Mouse (Mus musculus) neural tube, embryonic 14.5 days (tissue): ENCODE results near the gene Lgi4. TPM values are rescaled to one million over a fixed set of nuclear protein-coding genes. Genes with fewer than 3 reads are reported as not detected.

ENCODE experiments used
- ATAC-seq: fragments of 200-750 bp; cut with Nextera tagmentation; 2 replicates; pipeline ENCODE4 v1.8.0; 2017; ENCODE audit warnings: low read depth, mild to moderate bottlenecking, moderate TSS enrichment, moderate library complexity
- H3K27ac ChIP-seq: fragments of 300-500 bp; sonication (generic); 2 replicates; pipeline ENCODE4 v1.5.1; 2014; ENCODE audit warnings: low read depth, mild to moderate bottlenecking, control low read depth, low read length, moderate library complexity, mixed read lengths
- H3K27me3 ChIP-seq: fragments of 300-500 bp; sonication (generic); 2 replicates; pipeline ENCODE4 v1.6.1; 2014; ENCODE audit warnings: low read length; ENCODE audit not compliant: control insufficient read depth, insufficient read depth
- H3K36me3 ChIP-seq: fragments of 300-500 bp; sonication (generic); 2 replicates; pipeline ENCODE4 v1.6.1; 2014; ENCODE audit warnings: low read length, mixed read lengths; ENCODE audit not compliant: control insufficient read depth, insufficient read depth
- H3K4me1 ChIP-seq: fragments of 300-500 bp; sonication (generic); 2 replicates; pipeline ENCODE4 v1.6.1; 2014; ENCODE audit warnings: low read length; ENCODE audit not compliant: control insufficient read depth, insufficient read depth
- H3K4me2 ChIP-seq: fragments of 300-500 bp; sonication (generic); 2 replicates; pipeline ENCODE4 v1.6.1; 2014; ENCODE audit warnings: mild to moderate bottlenecking, low read depth, low read length, control low read depth
- H3K4me3 ChIP-seq: fragments of 300-500 bp; sonication (generic); 2 replicates; pipeline ENCODE4 v1.5.1; 2014; ENCODE audit warnings: low read depth, low read length, control low read depth, mixed read lengths
- H3K9ac ChIP-seq: fragments of 300-500 bp; sonication (generic); replicated peaks from 2 replicates; pipeline ENCODE4 v1.6.1; 2014; ENCODE audit warnings: low read depth, mild to moderate bottlenecking, control low read depth, low read length, mixed read lengths
- H3K9me3 ChIP-seq: fragments of 300-500 bp; sonication (generic); 2 replicates; pipeline ENCODE4 v1.6.1; 2016; ENCODE audit warnings: low read length; ENCODE audit not compliant: control insufficient read depth
- WGBS: fragments of 180-500 bp; shearing (Covaris S2); extraction: QIAGEN DNeasy Blood & Tissue Kit; methylation state at CpG from one replicate; pipeline ENCODE4 v1.1.7; 2014; 5-methylcytosine and 5-hydroxymethylcytosine counted together
- polyA plus RNA-seq: library from polyadenylated mRNA; unstranded; fragments of >200 nt; fragmentation: Nextera tagmentation; extraction: Ambion mirVana; gene quantifications from 2 replicates; pipeline ENCODE4 v1.2.1, GENCODE M21; 2014

Gene Lgi4
- polyA plus RNA-seq, 1 experiment from 2014 or later: not detected

GRCm38 (mm10) chr7:31100786-31101185 lies 41.6 kb downstream of the Lgi4 start:
- Histone ChIP-seq H3K4me2 (no peak overlapping the region), H3K27ac (no peak overlapping the region), H3K36me3 (no peaks in the 10 kb centered on the region), H3K4me1 (no peaks in the 10 kb centered on the region), H3K27me3 (no peaks in the 10 kb centered on the region), H3K9me3 (no peaks in the 10 kb centered on the region), H3K9ac (no peak overlapping the region), H3K4me3 (no peak overlapping the region)
- ATAC-seq: no peak
- 80% methylated on average over 14 of the region's 14 CpGs for WGBS

- Histone ChIP-seq H3K27me3 (no peaks in the 10 kb centered on the region), H3K9me3 (no peaks in the 10 kb centered on the region), H3K27ac (no peak overlapping the region), H3K4me1 (no peaks in the 10 kb centered on the region), H3K4me3 (no peak overlapping the region), H3K4me2 (no peak overlapping the region), H3K36me3 (no peaks in the 10 kb centered on the region), H3K9ac (no peak overlapping the region)
- 71% methylated on average over 15 of the region's 15 CpGs for WGBS
- ATAC-seq: no peak
Measured at GRCm38 (mm10) chr7:31105061-31105768, 46.1 kb downstream of the Lgi4 start.

GRCm38 (mm10) chr7:31106166-31106565 lies 47.0 kb downstream of the Lgi4 start:
- Histone ChIP-seq H3K9ac (no peak overlapping the region), H3K4me1 (no peaks in the 10 kb centered on the region), H3K27me3 (no peaks in the 10 kb centered on the region), H3K4me3 (no peak overlapping the region), H3K9me3 (no peaks in the 10 kb centered on the region), H3K4me2 (no peak overlapping the region), H3K27ac (no peak overlapping the region), H3K36me3 (no peaks in the 10 kb centered on the region)
- no peak for ATAC-seq
- WGBS: 43% methylated on average over 3 of the region's 3 CpGs

- Histone ChIP-seq H3K27ac (no peak overlapping the region), H3K4me3 (no peak overlapping the region), H3K4me2 (no peak overlapping the region), H3K36me3 (no peaks in the 10 kb centered on the region), H3K9me3 (no peaks in the 10 kb centered on the region), H3K9ac (no peak overlapping the region), H3K4me1 (no peaks in the 10 kb centered on the region), H3K27me3 (no peaks in the 10 kb centered on the region)
- no peak for ATAC-seq
- WGBS: 92% methylated on average over 11 of the region's 11 CpGs
Measured at GRCm38 (mm10) chr7:31107781-31108180, 48.6 kb downstream of the Lgi4 start.

- Histone ChIP-seq H3K4me2 (no peak overlapping the region), H3K4me1 (no peaks in the 10 kb centered on the region), H3K9me3 (no peaks in the 10 kb centered on the region), H3K4me3 (no peak overlapping the region), H3K27ac (no peak overlapping the region), H3K27me3 (no peaks in the 10 kb centered on the region), H3K36me3 (no peaks in the 10 kb centered on the region), H3K9ac (no peak overlapping the region)
- no peak for ATAC-seq
- 51% methylated on average over 7 of the region's 7 CpGs for WGBS
Measured at GRCm38 (mm10) chr7:31109091-31109490, 49.9 kb downstream of the Lgi4 start.

GRCm38 (mm10) chr7:31109796-31110195 lies 50.7 kb downstream of the Lgi4 start:
- H3K4me1 ChIP-seq: no peaks in the 10 kb centered on the region
- H3K9ac ChIP-seq: no peak overlapping the region
- no peaks in the 10 kb centered on the region for H3K36me3 ChIP-seq
- no peak overlapping the region for H3K27ac ChIP-seq
- no peak overlapping the region for H3K4me2 ChIP-seq
- H3K27me3 ChIP-seq: no peaks in the 10 kb centered on the region
- no peaks in the 10 kb centered on the region for H3K9me3 ChIP-seq
- ATAC-seq: no peak
- 89% methylated on average over 5 of the region's 5 CpGs for WGBS
- no peak overlapping the region for H3K4me3 ChIP-seq

GRCm38 (mm10) chr7:31110861-31111385 lies 51.8 kb downstream of the Lgi4 start:
- Histone ChIP-seq H3K4me2 (no peak overlapping the region), H3K36me3 (no peaks in the 10 kb centered on the region), H3K4me1 (no peaks in the 10 kb centered on the region), H3K9me3 (no peaks in the 10 kb centered on the region), H3K27me3 (no peaks in the 10 kb centered on the region), H3K27ac (no peak overlapping the region), H3K4me3 (no peak overlapping the region), H3K9ac (no peak overlapping the region)
- WGBS: 89% methylated on average over 15 of the region's 15 CpGs
- ATAC-seq: no peak

GRCm38 (mm10) chr7:31112036-31112435 lies 52.9 kb downstream of the Lgi4 start:
- Histone ChIP-seq H3K36me3 (no peaks in the 10 kb centered on the region), H3K4me2 (no peak overlapping the region), H3K4me3 (no peak overlapping the region), H3K27me3 (no peaks in the 10 kb centered on the region), H3K9ac (no peak overlapping the region), H3K27ac (no peak overlapping the region), H3K4me1 (no peaks in the 10 kb centered on the region), H3K9me3 (no peaks in the 10 kb centered on the region)
- ATAC-seq: no peak
- WGBS: 57% methylated on average over 4 of the region's 4 CpGs

- no peaks in the 10 kb centered on the region for H3K9me3 ChIP-seq
- H3K4me1 ChIP-seq: no peaks in the 10 kb centered on the region
- H3K4me3 ChIP-seq: no peak overlapping the region
- H3K27me3 ChIP-seq: no peaks in the 10 kb centered on the region
- H3K36me3 ChIP-seq: no peaks in the 10 kb centered on the region
- no peak overlapping the region for H3K9ac ChIP-seq
- no peak for ATAC-seq
- H3K4me2 ChIP-seq: no peak overlapping the region
- WGBS: 82% methylated on average over 6 of the region's 6 CpGs
- H3K27ac ChIP-seq: no peak overlapping the region
Measured at GRCm38 (mm10) chr7:31113800-31114199, 54.7 kb downstream of the Lgi4 start.
